Comparison of ENCODE assay signal across 18 mouse cellular contexts in genomic region chr3:86560281-86561022, GRCm38 (mm10). TPM values are rescaled to one million over a fixed set of nuclear protein-coding genes. Genes with fewer than 3 reads are reported as not detected.
DNase-seq lines count a peak whose midpoint lies in the region; ATAC-seq and TF ChIP-seq lines count a peak whose summit lies in the region.
"Had no signal": no experiment of that assay in that cellular context is flagged by ENCODE, and none has a peak within 500 bp of the region (broad histone marks: within the 10 kb centered on the region; RNA-seq: fewer than 3 reads in every experiment).

No protein-coding gene starts in this region.

- no peak overlapping the region for H3K4me2 ChIP-seq in liver, embryonic 13.5 days
- H3K4me2 ChIP-seq in heart, embryonic 12.5 days, result no peak overlapping the region
- H3K4me2 ChIP-seq: heart, embryonic 13.5 days; limb, embryonic 15.5 days had no signal

- H3K4me1 ChIP-seq in liver, adult 2 months (ENCODE audit: control insufficient read depth, insufficient read depth, low read length), result no peaks in the 10 kb centered on the region
- peaks cover 36% of the 10 kb centered on the region for H3K4me1 ChIP-seq in liver, embryonic 13.5 days (replicated peaks)
- H3K4me1 ChIP-seq in heart, embryonic 12.5 days (replicated peaks), result peaks cover 6% of the 10 kb centered on the region; the same call in 1 of the 2 replicates
- H3K4me1 ChIP-seq: limb, embryonic 15.5 days had no signal

- H3K79me2 ChIP-seq in liver, adult 2 months (ENCODE audit: control insufficient read depth, insufficient read depth, low read length), result no peaks in the 10 kb centered on the region

- peak; percentile 41; the same call in 1 of the 2 replicates for ATAC-seq in liver, embryonic 13.5 days (ENCODE audit: low read depth)
- no peak for ATAC-seq in heart, embryonic 12.5 days (ENCODE audit: insufficient number of reproducible peaks, low FRiP score)
- ATAC-seq: CD4-positive, CD25-positive, alpha-beta regulatory T cell, adult 4 months; Patski had no signal

- 64% methylated on average over 4 of the region's 4 CpGs for WGBS in liver, adult 2 months
- 66% methylated on average over 4 of the region's 4 CpGs for WGBS in liver, embryonic 13.5 days (ENCODE audit: insufficient replicate concordance)
- WGBS in heart, embryonic 12.5 days, result 81% methylated on average over 4 of the region's 4 CpGs

- no peak for TF ChIP-seq POLR2A in liver, adult 2 months (IDR thresholded peaks at IDR 0.05; ENCODE audit: extremely low read depth, insufficient read depth, low read length)

- no peak overlapping the region for H3K9ac ChIP-seq in liver, adult 2 months (ENCODE audit: low read depth, low read length)
- H3K9ac ChIP-seq in liver, embryonic 13.5 days, result no peak overlapping the region
- no peak overlapping the region for H3K9ac ChIP-seq in heart, embryonic 12.5 days
- H3K9ac ChIP-seq: heart, embryonic 13.5 days; limb, embryonic 15.5 days had no signal

- H3K9me3 ChIP-seq in liver, embryonic 13.5 days (replicated peaks), result no peaks in the 10 kb centered on the region
- H3K9me3 ChIP-seq in heart, embryonic 12.5 days (replicated peaks), result no peaks in the 10 kb centered on the region
- H3K9me3 ChIP-seq: heart, embryonic 13.5 days; limb, embryonic 15.5 days had no signal

- peak; percentile 47 for DNase-seq in liver, adult 2 months (ENCODE audit: extremely low read depth, low read depth, low spot score)
- DNase-seq in liver (no peak), MN1 (ENCODE audit: low spot score) (peak; percentile 68)
- no peak for DNase-seq in liver, embryonic 13.5 days
- peak; percentile 85 for DNase-seq in retina, embryonic 14.5 days (ENCODE audit: low spot score)
- no peak for DNase-seq in urinary bladder, postnatal 4 days (ENCODE audit: low spot score in 2 of 2)
- DNase-seq: cerebellum, adult 8-10 months; gastrocnemius, postnatal 36 days; kidney, adult 9 months; lung, postnatal 4 days had no signal

- no peak for TF ChIP-seq CTCF in liver, adult 2 months (IDR thresholded peaks at IDR 0.05; ENCODE audit: low read depth, low read length)

- no peak overlapping the region for H3K27ac ChIP-seq in liver, adult 2 months (replicated peaks; ENCODE audit: insufficient read depth, low read depth, low read length)
- no peak overlapping the region for H3K27ac ChIP-seq in liver, embryonic 13.5 days
- H3K27ac ChIP-seq in heart, embryonic 12.5 days (ENCODE audit: poor library complexity, severe bottlenecking), result no peak overlapping the region
- H3K27ac ChIP-seq: heart, embryonic 13.5 days; layer of hippocampus, adult 2 months; limb, embryonic 15.5 days had no signal

- no peaks in the 10 kb centered on the region for H3K27me3 ChIP-seq in liver, adult 2 months (ENCODE audit: control insufficient read depth, insufficient read depth, low read length)
- H3K27me3 ChIP-seq in liver, embryonic 13.5 days, result no peaks in the 10 kb centered on the region
- H3K27me3 ChIP-seq in heart, embryonic 12.5 days (replicated peaks), result no peaks in the 10 kb centered on the region
- H3K27me3 ChIP-seq: heart, embryonic 13.5 days; limb, embryonic 15.5 days; Patski had no signal

- no peaks in the 10 kb centered on the region for H3K36me3 ChIP-seq in liver, adult 2 months (ENCODE audit: control insufficient read depth, insufficient read depth, low read length)
- H3K36me3 ChIP-seq in liver, embryonic 13.5 days, result no peaks in the 10 kb centered on the region
- H3K36me3 ChIP-seq in heart, embryonic 12.5 days, result no peaks in the 10 kb centered on the region
- H3K36me3 ChIP-seq: heart, embryonic 13.5 days; limb, embryonic 15.5 days had no signal

- H3K4me3 ChIP-seq in liver, adult 2 months (ENCODE audit: insufficient read depth, low read depth, low read length), result no peak overlapping the region
- H3K4me3 ChIP-seq in liver, embryonic 13.5 days (replicated peaks), result no peak overlapping the region
- H3K4me3 ChIP-seq in heart, embryonic 12.5 days, result no peak overlapping the region
- H3K4me3 ChIP-seq: heart, embryonic 13.5 days; layer of hippocampus, adult 2 months; limb, embryonic 15.5 days; myocyte had no signal

RNA-seq across cellular contexts. Expression of gene Mab21l2, which starts 12.0 kb away (rescaled TPM):
- 0.07 TPM in 1 of 2 replicates, not detected in the other for total RNA-seq in liver, adult 2 months (2014; rRNA removed)
- polyA plus RNA-seq in liver, adult 2 months (2012; rRNA removed), result 0.11 and 0.28 TPM in 2 replicates
- 0.78 and 1.2 TPM in 2 replicates for polyA plus RNA-seq in liver, embryonic 13.5 days (2015; fragmentation: Nextera tagmentation; extraction: Ambion mirVana)
- polyA plus RNA-seq in heart, embryonic 12.5 days (2016; fragmentation: Nextera tagmentation; extraction: Ambion mirVana), result 8.5 and 10.1 TPM in 2 replicates
- total RNA-seq: layer of hippocampus, adult 2 months had no signal
- polyA plus RNA-seq: myocyte; Patski; spleen, adult 2 months had no signal

Comparison
In these comparisons a context has a peak if more than half of its experiments do, and no peak if none do; other contexts are left out.
1. DNase-seq: peak in liver, adult 2 months (single experiment), MN1 (single experiment) and retina, embryonic 14.5 days (single experiment); none in liver (single experiment), liver, embryonic 13.5 days (single experiment) and urinary bladder, postnatal 4 days (0 of 2).